Mouse (Mus musculus) E14TG2a.4 (cell line): ENCODE measurements at regions not wholly inside any gene's neighbourhood (a gene's known extent, or its start where the extent isn't known, plus 50 kb on each side); places are given as distances from the start of the nearest gene placed in this dataset.

Experiments used
- CTCF ChIP-seq: conservative IDR thresholded peaks from 2 replicates; pipeline ENCODE4 v1.5.1; 2014; ENCODE audit warnings: low read length
- NANOG ChIP-seq: IDR thresholded peaks from 2 replicates; pipeline ENCODE4 v1.6.1; 2014; ENCODE audit warnings: borderline replicate concordance, low read length, mixed read lengths
- POU5F1 ChIP-seq: IDR thresholded peaks from 2 replicates; pipeline ENCODE4 v1.6.1; 2014; ENCODE audit warnings: low read length, borderline replicate concordance

DNA sequence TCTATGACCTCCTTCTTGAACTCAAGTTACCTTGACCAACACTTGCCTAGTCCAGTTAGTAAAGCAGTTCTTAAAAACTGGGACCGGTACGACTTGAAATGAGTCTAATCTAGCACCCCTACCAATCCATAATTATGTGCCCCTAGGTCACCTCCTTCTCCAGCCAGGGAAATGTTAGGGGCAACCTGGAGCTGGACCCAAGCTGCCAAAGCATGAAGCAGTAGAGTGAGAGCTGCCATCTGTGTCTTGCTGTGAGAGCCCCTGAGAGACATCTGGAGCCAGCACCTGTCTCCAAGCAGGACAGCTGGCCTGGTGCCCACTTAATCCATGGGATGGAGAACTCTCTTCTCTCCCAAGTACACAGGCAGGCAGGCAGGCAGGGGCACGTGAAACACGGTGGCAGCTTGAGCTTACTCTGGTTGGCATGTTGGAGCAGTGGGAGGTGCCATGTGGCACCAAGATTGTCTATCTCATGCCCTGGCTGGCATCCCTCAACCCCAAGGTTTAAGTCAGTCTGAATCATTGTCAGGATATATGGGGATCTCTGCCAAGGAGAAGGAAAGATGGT lies 1473.8 kb upstream of the Gm6569 start:
- TF ChIP-seq CTCF (no peak), NANOG (no peak), POU5F1 (no peak)
